Mouse (Mus musculus) E14TG2a.4 (cell line): ENCODE results near the gene Prr14l.
"Not testable (repeated sequence)": the region's sequence is repeated elsewhere in the genome, so short reads cannot be mapped to it uniquely, and the experiment has no call there.

Experiments
- H3K27me3 ChIP-seq: 2 replicates; pipeline ENCODE4 v1.6.1; 2014; ENCODE audit warnings: low read length, control low read depth; ENCODE audit not compliant: insufficient read depth
- H3K36me3 ChIP-seq: 2 replicates; pipeline ENCODE4 v1.6.1; 2014; ENCODE audit warnings: low read length, control low read depth; ENCODE audit not compliant: insufficient read depth
- H3K4me1 ChIP-seq: replicated peaks from 2 replicates; pipeline ENCODE4 v1.6.1; 2014; ENCODE audit warnings: low read depth, low read length, control low read depth
- H3K4me3 ChIP-seq: replicated peaks from 2 replicates; pipeline ENCODE4 v1.5.1; 2014; ENCODE audit warnings: mild to moderate bottlenecking, low read length
- H3K9me3 ChIP-seq: 2 replicates; pipeline ENCODE4 v1.6.1; 2014; ENCODE audit warnings: low read length, control low read depth
- CTCF ChIP-seq: conservative IDR thresholded peaks from 2 replicates; pipeline ENCODE4 v1.5.1; 2014; ENCODE audit warnings: low read length
- NANOG ChIP-seq: IDR thresholded peaks from 2 replicates; pipeline ENCODE4 v1.6.1; 2014; ENCODE audit warnings: borderline replicate concordance, low read length, mixed read lengths
- POU5F1 ChIP-seq: IDR thresholded peaks from 2 replicates; pipeline ENCODE4 v1.6.1; 2014; ENCODE audit warnings: low read length, borderline replicate concordance

The Prr14l gene

DNA sequence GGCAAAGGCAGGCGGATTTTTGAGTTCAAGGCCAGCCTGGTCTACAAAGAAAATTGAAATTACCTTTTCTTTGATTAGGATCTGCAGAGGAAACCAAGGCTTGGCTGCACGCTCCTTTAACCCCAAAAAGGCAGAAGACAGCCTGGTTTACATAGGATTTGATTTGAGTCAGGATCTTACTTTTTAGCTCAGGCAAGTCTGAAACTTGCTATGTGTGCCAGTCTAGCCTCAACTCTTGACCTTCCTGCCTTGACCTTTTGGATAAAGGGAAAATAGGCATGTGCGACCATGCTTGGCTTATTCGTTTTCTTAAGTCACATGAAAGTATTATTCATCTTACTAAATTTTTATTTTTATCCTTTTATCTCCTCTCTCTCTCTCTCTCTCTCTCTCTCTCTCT is 762 bp upstream of the Prr14l start:
- H3K27me3 ChIP-seq, result no peaks in the 10 kb centered on the region
- H3K36me3 ChIP-seq, result peaks cover 13% of the 10 kb centered on the region; the same call in 1 of the 2 replicates
- no peaks in the 10 kb centered on the region for H3K9me3 ChIP-seq
- peak overlapping the region; percentile 97; the same call in 1 of the 2 replicates for H3K4me3 ChIP-seq
- TF ChIP-seq CTCF, result no peak
- no peak for TF ChIP-seq POU5F1
- TF ChIP-seq NANOG, result no peak
- peaks cover 50% of the 10 kb centered on the region for H3K4me1 ChIP-seq

DNA sequence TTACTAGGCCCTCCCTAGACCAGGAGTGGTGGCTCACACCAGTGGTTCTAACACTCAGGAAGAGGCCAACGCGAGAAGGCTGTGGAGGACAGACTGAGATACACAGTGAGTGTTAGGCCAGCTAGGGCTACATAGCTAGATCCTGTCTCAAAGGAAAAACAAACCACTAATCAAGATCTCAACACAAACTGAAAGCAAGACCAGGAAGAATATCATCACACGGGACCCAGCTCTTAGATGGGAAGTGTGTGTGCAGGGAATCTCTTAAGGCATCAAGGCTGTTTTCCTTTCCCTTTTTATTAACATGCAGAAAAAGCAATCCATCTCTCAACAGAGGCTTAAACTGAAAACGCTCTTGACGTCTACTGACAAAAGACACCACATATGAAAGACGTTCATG is 2.0 kb downstream of the Prr14l start:
- H3K36me3 ChIP-seq, result peaks cover 32% of the 10 kb centered on the region
- no peaks in the 10 kb centered on the region for H3K9me3 ChIP-seq
- peaks cover 57% of the 10 kb centered on the region for H3K4me1 ChIP-seq
- no peaks in the 10 kb centered on the region for H3K27me3 ChIP-seq
- H3K4me3 ChIP-seq, result peak overlapping the region; percentile 97
- no peak for TF ChIP-seq NANOG
- TF ChIP-seq CTCF, result no peak
- no peak for TF ChIP-seq POU5F1

DNA sequence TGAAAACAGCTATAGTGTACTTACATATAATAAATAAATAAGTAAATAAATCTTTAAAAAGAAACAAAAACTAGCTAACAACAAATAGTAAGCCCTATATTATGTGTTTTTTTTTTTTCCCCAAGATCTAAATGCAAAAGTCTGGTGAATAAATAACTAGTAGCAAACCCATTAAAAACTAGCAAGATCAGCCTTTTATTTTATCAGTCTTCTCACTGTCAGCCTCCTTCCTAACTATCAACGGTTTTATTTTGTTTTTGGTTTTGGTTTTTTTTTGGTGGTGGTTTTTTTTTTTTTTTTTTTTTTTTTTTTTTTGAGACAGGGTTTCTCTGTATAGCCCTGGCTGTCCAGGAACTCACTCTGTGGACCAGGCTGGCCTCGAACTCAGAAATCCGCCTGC is 4.5 kb downstream of the Prr14l start:
- peaks cover 49% of the 10 kb centered on the region for H3K4me1 ChIP-seq
- not testable (repeated sequence) for H3K9me3 ChIP-seq, H3K27me3 ChIP-seq, H3K4me3 ChIP-seq
- H3K36me3 ChIP-seq, result peaks cover 56% of the 10 kb centered on the region

DNA sequence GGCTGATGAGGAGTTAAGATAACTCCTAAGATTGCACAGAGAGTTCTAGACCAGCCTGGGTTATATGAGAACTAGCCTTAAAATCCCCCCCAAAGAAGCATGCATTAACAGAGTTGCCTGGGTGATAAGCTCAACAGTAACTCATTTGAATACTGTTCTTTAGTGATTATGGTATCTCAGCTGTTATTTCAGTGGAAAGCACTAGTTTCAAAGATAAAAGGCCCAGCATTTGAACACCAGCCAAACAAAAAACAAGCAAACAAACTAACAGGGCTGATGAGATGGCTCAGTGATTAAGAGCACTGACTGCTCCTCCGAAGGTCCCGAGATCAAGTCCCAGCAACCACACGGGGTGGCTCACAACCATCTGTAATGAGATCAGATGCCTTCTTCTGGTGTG is 4.9 kb downstream of the Prr14l start:
- H3K4me1 ChIP-seq, result peaks cover 46% of the 10 kb centered on the region
- H3K9me3 ChIP-seq, result no peaks in the 10 kb centered on the region
- H3K4me3 ChIP-seq, result no peak overlapping the region
- H3K27me3 ChIP-seq, result no peaks in the 10 kb centered on the region
- no peak for TF ChIP-seq NANOG
- TF ChIP-seq CTCF, result no peak
- no peak for TF ChIP-seq POU5F1
- peaks cover 60% of the 10 kb centered on the region for H3K36me3 ChIP-seq

DNA sequence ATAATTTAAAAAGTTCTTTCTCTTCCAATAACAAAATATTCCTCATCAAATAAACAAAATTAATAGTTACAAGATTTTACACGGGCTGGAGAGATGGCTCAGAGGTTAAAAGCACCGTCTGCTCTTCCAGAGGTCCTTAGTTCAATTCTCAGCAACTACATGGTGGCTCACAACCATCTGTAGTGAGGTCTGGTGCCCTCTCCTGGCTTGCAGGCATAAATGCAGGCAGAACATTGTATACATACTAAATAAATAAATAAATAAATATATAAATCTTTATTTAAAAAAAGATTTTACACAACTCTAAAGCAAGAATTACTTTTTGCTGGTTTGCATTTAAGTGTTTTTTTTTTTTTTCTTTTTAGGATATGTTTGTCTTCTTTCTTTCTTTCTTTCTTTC is 14.0 kb downstream of the Prr14l start:
- Histone ChIP-seq H3K9me3 (no peaks in the 10 kb centered on the region), H3K4me1 (peaks cover 26% of the 10 kb centered on the region), H3K27me3 (no peaks in the 10 kb centered on the region), H3K36me3 (peaks cover 86% of the 10 kb centered on the region), H3K4me3 (no peak overlapping the region)
- no peak for TF ChIP-seq NANOG
- peak; percentile 48 for TF ChIP-seq CTCF
- no peak for TF ChIP-seq POU5F1

DNA sequence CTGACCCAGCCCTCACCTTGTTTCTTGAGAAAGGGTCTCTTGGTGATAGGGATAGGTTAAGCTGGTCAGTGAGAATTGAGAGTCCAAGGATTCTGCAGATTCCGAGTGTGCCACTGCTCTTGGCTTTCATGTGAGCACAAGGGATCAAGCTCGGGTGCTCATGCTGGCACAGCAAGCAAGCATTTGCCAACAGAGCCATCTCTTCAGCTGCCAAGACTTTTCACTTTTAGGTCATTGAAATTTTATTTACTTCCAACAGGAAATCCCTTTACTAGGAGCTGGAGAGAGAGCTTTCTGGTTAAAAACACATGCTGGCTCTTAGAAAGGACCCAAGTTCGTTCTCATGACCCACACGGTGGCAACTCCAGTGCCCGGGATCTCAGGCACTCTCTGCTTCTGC is 17.1 kb downstream of the Prr14l start:
- no peaks in the 10 kb centered on the region for H3K27me3 ChIP-seq
- no peak for TF ChIP-seq CTCF
- H3K36me3 ChIP-seq, result peaks cover 83% of the 10 kb centered on the region
- H3K4me1 ChIP-seq, result peaks cover 34% of the 10 kb centered on the region
- no peak overlapping the region for H3K4me3 ChIP-seq
- no peaks in the 10 kb centered on the region for H3K9me3 ChIP-seq

DNA sequence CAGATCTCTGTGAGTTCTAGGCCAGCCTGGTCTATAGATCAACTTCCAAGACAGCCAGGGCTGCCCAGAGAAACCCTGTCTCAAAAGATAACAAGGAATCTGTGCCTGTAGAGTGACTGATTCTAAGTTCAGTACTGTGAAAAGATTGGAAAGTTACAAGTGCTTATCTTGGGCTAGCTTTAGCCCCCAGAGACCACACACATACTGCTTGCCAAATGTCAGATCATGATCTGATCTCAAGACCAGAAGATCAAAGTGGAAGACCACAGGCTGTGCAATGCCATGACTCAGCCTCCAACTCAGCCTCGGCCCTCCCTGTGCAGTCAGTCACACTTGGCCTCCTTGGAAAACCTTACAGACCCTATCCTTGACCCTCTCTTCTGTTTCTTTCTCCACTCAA is 19.6 kb downstream of the Prr14l start:
- peaks cover 27% of the 10 kb centered on the region for H3K4me1 ChIP-seq
- H3K27me3 ChIP-seq, result no peaks in the 10 kb centered on the region
- TF ChIP-seq NANOG (no peak), POU5F1 (no peak), CTCF (no peak)
- no peaks in the 10 kb centered on the region for H3K9me3 ChIP-seq
- peaks cover 92% of the 10 kb centered on the region for H3K36me3 ChIP-seq
- H3K4me3 ChIP-seq, result no peak overlapping the region

DNA sequence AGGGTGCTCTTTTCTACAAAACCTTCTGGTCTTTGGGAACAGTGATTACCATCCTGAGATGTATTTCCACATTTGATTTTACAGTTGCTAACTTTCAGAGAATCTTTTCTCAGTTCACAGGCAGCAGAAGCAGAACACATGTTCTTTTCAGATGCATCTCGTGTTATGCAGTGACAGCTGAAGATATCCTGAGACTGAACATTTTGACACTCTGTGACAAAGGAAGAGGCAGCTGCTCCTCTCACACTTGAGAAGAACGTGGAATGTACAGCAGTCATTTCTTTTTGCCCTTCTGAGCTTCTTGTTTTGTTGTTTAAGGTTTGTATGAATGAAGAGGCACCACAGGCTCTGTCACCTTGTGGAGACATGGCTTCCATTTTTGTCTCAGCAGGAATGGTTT is 24.0 kb downstream of the Prr14l start:
- Histone ChIP-seq H3K27me3 (no peaks in the 10 kb centered on the region), H3K9me3 (no peaks in the 10 kb centered on the region), H3K4me1 (peaks cover 32% of the 10 kb centered on the region), H3K4me3 (no peak overlapping the region), H3K36me3 (peaks cover 97% of the 10 kb centered on the region)
- TF ChIP-seq NANOG (no peak), POU5F1 (no peak), CTCF (no peak)

DNA sequence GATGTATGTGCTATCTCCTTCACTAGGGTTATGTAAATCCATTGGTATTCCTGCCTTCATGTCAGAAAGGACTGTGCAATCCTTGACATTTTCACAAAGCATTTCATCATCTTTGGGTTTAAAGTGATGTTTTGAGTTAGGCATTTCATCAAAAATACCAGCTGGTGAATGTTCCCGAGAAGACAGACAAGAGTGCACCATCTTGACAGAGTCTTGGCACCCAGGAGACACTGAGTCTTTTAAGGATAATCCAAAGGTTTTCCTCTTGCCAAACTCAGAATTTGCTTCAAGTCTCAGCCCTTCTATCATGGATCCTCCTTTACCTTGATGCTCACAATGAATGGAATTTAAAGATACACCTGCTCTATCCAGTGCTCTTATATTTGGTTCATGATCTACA is 25.3 kb downstream of the Prr14l start:
- peaks cover 87% of the 10 kb centered on the region for H3K36me3 ChIP-seq
- H3K27me3 ChIP-seq, H3K9me3 ChIP-seq, H3K4me3 ChIP-seq: not testable (repeated sequence)
- peaks cover 20% of the 10 kb centered on the region for H3K4me1 ChIP-seq

DNA sequence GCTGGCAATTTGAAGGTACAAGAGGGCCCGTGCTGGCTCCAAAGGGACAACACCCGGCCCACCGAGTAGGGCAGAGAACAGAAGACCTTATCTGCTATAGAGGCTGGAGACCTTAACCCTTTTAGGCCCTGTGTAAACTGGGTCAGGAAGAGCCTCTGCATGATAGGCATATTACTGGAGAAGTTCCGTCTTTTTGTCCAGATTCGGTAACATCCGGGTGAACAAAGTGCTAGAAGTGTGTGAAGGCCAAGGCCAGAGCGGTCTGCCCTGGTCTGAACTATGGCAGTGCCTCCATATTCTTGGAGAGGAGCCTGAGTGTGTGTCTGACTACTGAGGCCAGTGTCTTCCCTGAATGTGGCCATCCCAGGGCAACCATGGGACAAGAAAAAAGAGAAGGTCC is 27.0 kb downstream of the Prr14l start, which contains the start of gene Gm20671:
TSS of gene Gm20671 (minus strand) at position 101 of the 400 bp plus-strand sequence.
- Histone ChIP-seq H3K4me1 (peaks cover 26% of the 10 kb centered on the region), H3K36me3 (peaks cover 87% of the 10 kb centered on the region), H3K27me3 (no peaks in the 10 kb centered on the region), H3K4me3 (no peak within 1 kb of the TSS), H3K9me3 (no peaks in the 10 kb centered on the region)
- no peak for TF ChIP-seq NANOG
- no peak for TF ChIP-seq POU5F1
- TF ChIP-seq CTCF, result no peak
